Mouse (Mus musculus) A20 (cell line): ENCODE results near the gene Chst8.

Source experiments
- DNase-seq: peaks from one replicate; pipeline ENCODE4 v3.0.0-alpha.2; 2011; ENCODE audit warnings: low read depth, low spot score

Chst8 gene

GRCm38 (mm10) chr7:34799950-34800511, 12.5 kb downstream of the Chst8 start:
- no peak for DNase-seq

DNA sequence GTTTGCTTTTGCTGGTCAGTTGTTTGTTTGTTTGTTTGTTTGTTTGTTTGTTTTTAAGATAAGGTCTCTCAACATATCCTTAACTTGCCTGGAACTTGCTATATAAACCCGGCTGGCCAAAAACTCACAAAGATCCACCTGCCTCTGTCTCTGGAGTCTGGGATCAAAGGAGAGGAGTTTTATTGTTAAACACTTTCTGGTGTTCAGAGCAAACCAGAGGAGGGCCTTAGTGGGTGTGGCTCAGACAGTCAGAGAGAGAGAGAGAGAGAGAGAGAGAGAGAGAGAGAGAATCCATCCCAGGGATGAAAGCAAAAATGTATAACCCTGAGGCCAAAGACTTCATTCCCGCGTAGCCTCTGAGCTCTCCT, 13.1 kb downstream of the Chst8 start:
- no peak for DNase-seq

DNA sequence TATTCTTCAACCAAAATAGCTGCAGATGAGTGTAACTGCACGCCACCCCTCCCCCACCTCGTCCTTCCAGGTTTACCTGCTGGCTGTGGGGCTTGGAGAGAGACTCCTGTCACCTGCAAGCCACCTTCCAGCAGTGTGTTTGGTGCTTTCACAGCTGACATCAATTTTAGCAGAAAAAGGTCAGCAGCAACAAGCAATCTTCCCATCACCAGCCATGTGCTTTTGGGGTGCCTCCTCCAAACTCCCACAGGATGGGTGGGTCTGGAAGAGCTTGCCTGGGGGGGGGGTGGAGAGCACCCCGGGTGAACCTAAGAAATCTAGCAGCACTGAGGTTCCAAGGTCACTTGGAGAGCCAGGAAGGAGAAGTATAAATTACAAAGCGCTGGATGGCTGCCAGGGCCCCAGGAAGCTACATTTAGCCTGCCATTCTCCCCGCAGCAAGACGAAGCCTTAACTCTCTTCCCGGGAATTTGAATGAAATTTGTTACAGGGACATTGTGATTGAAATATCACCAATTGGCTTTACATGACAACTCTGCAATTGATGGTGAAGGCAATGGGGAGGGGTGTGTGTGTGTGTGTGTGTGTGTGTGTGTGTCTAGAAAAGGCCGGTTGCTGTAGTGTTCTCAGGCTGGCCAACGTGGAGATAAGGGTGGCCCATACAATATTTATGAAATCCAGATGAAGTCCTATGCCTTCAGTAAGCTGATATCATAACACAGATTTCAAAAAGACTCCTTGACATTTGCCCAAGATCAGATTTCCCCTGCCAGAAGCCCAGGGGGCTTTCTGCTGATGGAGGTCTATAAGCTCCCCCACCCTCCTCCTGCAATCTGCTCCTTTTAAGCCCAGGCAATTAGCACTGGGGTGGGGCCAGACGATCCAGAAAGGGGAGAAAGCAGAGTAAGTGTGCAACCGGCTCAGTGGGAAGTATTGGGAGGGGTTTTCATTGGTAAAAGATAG, 13.8 kb downstream of the Chst8 start:
- no peak for DNase-seq

DNA sequence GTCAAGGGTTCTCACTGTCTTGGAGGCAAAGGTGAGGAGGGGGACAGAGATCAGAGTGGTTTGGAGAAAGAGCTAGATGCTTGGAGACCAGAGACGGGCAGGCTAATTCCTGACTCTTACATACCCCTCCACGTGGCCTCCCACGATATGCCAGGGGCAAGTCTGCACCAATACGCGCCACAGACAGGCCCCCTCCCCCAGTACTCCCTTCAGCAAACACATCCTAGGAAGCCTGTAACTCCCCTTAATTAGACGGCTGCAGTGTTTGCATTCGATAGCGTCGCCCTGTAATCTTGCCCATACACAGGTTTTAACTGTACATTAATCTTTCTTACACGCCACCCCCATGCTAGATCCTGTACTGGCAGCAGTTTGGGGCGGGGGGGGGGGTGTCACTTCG, 14.5 kb downstream of the Chst8 start:
- DNase-seq: no peak

GRCm38 (mm10) chr7:34790459-34790858, 22.1 kb downstream of the Chst8 start:
- DNase-seq: peak; percentile 7

GRCm38 (mm10) chr7:34787171-34787570, 25.3 kb downstream of the Chst8 start:
- DNase-seq: no peak

- no peak for DNase-seq
These were observed 27.5 kb downstream of the Chst8 start for GRCm38 (mm10) chr7:34785052-34785451.

DNA sequence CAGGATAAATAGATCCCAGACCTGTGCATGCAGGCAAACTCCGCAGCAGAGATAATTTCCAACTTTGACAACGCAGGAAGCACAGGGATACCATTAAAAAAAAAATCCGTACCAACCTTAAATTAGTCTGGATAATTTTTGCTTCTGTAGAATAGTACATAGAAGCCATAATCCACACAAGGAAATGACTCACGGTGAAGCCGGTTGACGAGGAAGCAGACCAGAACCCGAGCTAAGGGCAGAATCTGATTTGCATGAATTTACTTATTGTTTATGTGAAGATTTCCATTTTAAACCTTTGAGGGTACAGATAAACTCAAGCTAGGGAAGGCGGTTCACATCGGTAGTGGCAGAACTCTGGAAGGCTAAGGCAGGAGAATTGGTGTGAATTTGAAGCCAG, 28.0 kb downstream of the Chst8 start:
- DNase-seq: no peak

DNA sequence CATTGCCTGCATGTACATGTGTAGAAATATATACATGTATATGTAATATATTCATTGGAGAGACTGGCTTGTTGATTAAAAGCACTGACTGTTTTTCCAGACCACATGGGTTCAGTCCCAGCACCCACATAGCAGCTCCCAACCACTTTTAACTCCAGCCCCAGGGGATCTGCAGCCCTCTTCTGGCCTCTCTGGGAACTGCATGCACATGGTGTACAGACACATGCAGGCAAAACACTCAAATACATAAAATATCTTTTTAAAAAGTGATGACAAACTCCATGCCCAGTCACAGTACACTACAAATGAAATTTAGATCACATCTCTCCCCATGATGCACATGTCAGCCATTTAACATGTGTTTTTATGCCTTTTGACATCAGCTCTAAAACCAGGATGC, 30.5 kb downstream of the Chst8 start:
- peak; percentile 9 for DNase-seq

DNA sequence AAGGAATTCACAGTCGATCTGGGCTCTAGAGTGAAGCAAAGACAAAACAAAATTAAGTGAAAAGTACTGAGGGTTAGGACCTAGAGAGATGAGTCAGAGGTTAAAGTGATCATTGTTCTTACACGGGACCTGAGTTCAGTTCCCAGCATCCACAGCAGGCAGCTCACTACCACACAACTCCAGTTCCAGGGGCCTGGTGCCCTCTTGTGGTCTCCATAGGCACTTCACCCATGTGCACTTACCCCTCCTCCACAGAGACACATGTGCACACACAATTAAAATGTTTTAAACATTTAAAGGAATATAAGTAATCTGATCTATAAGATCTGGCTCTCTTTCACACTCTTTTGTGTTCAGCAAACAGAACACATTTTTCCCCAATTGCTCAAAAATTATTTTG, 31.3 kb downstream of the Chst8 start:
- DNase-seq: no peak

DNA sequence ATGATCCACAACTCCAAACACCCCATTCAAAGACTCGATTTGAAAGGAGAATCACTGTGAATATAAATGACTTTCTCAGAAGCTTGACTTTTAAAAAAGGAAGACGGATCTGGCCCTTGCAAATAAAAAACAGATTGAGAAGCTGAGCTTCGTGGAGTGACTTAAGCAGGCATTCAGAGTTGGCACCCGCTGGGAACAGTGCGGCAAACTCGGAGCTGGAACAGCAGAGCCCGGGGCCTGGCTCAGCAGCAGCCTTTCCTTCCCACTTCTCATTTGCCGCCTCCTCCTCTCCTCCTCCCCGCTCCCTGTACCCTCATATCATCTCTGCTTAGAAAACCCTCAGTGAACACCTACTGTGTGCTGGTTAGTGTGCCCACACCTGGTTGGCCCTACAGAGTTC, 34.1 kb downstream of the Chst8 start:
- no peak for DNase-seq

- DNase-seq: no peak
These were observed 36.9 kb downstream of the Chst8 start for GRCm38 (mm10) chr7:34775659-34776058.

- DNase-seq: peak; percentile 10
These were observed 37.6 kb downstream of the Chst8 start for GRCm38 (mm10) chr7:34774947-34775346.

- no peak for DNase-seq
These were observed 38.5 kb downstream of the Chst8 start for GRCm38 (mm10) chr7:34774020-34774419.

DNA sequence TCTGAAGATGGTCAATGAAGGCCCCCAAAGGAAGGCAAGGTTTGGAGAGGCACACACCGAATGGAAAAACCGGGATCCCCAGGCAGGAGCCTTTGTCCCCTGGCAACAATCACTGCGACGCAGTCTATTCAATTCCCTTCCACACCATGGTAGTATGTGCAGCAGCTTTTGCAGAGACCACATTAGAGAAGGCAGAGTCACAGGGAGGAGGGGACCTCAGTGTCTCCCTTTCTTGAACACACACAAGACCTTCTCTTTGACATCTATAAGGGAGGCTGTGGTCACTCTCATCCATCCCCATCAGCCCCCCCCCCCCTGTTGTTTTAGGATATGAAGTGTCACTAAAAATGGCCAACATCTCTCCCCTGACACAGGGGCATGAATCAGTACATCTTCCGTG, 39.2 kb downstream of the Chst8 start:
- DNase-seq: no peak

GRCm38 (mm10) chr7:34769531-34769930, 43.0 kb downstream of the Chst8 start:
- DNase-seq: no peak

DNA sequence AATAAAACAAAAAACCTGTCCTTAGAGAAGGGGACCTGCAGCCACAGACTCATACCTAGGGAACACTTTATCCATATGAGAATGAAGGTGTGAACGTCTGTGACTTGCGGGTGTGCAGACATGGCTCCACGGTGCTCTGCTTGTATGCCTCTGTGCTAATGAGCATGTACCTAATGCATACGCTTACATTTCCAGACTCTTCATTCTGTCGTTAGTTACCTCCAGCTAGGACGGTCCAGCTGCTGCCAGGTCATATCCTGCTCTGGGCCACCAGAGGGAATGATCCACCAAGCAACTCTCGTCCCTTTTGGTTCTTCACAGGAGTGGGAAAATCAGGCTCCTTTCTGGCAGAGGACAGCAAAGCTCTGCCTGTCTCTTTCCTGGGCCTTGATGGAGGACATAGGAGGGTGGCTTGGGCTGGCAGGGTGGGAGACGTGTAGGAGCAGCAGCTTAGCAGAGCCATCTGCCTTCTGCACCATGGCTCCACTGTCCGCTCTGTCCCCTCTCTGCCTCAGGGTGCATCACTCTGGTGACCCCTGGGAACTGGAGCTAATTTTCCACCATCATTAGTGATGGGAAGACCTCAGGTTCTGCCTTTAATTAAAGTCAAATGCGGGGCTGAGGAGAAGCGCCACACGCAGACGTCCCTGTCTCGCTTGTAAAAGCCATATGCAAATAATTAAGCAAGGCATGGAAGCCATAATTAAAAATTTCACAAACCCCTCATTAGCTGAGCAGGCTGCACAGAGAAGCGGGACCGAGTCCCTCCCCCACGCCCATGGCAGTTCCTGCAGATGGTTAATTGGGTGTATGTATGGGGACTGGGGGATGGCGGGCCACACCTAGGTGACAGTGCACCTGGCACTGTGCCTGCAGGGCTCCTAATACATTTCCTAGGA, 48.0 kb downstream of the Chst8 start:
- DNase-seq: no peak

DNA sequence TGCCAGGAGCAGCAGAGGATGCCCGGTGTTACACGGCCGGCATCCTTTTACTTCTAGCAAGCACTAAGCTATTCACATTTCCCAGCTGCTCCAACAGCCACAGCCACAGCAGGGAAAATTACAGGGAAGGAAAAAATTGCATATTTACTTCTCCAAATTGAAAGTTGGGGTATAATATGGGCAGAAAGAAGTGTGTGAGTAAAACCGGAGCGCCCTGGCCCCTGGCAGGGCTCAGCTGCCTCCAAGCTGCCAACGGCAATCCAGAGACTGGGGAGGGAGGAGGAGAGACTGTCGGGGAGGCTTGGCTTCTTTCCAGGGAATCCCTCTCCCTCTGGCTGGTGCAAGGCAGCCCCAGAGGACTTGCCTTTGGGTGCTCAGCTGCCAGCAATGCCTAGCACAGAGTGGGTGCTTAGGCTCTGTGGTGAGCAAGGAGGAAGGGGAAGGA, 53.1 kb downstream of the Chst8 start:
- DNase-seq: no peak

DNA sequence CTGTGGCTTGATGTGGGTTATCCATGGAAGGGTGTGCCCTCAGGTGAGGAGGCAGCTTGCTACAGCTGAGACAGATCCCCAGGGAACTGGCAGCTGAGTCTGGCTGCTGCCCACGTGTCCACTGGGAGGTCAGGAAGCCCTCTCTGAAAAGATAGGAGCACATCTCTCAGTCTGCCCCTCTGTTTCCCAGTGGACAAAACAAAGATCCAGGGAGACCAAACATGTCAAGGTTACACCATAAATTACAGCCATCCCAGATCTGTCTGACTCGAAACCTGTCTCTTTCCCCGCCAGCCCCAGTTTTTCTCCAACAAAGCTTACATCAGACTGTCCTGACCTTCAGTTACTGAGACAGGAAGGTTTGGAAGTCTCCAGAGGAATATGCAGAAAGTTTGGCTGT, 53.8 kb downstream of the Chst8 start:
- DNase-seq: no peak

DNA sequence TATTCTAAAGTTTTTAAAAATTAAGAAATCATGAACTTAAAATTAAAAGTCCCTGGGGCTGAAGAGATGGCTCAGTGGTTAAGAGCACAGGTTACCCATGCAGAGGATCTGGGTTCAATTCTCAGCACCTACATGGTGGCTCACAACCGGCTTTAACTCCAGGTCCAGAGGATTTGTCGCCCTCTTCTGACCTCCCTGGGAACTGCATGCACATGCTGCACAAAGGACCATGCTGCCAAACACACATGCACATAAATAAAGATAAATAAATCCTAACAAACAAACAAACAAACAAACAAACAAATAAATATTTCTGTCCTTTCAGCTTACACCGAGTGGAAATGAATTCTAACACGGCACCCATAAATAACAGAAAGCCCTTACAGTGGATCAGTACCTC, 55.0 kb downstream of the Chst8 start:
- DNase-seq: no peak

GRCm38 (mm10) chr7:34753140-34753886, 59.2 kb downstream of the Chst8 start:
- DNase-seq: no peak
